Comparison of ENCODE assay signal across 9 mouse cellular contexts in the genomic region with DNA sequence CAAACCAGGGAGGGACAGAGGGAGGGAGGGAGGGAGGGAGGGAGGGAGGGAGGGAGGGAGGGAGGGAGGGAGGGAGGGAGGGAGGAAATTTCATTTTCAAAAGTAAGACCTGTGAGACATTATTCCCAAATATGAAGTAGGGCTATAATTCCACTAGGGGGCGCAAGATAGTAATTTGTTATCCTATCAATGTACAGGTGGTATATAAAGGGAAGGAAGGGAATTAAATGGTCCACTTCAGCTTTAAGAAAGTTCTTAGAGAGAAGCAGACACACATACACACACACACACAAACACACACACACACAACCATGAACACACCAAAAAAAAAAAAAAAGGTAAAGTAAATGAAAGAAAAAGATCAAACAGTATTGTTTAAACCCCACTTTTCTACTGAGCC.
DNase-seq lines count a peak whose midpoint lies in the region; ATAC-seq and TF ChIP-seq lines count a peak whose summit lies in the region.
"Had no signal": no experiment of that assay in that cellular context is flagged by ENCODE, and none has a peak within 500 bp of the region (broad histone marks: within the 10 kb centered on the region; RNA-seq: fewer than 3 reads in every experiment).

No protein-coding gene starts in this region.

- H3K4me2 ChIP-seq in hindbrain, postnatal 0 days (ENCODE audit: low read depth, low read length) = no peak overlapping the region
- no peak overlapping the region for H3K4me2 ChIP-seq in neural tube, embryonic 13.5 days
- H3K4me2 ChIP-seq: heart, embryonic 13.5 days had no signal

- peak; percentile 50 for DNase-seq in adrenal gland, postnatal 10 days
- no peak for DNase-seq in adrenal gland, postnatal 25 days
- DNase-seq in left cerebral cortex, postnatal 14 days (ENCODE audit: low spot score in 2 of 2) = peak; percentile 67 to 75
- no peak for DNase-seq in left cerebral cortex, postnatal 36 days (ENCODE audit: low spot score in 2 of 2)
- DNase-seq in brain, embryonic 14.5 days (ENCODE audit: low read depth) = peak; percentile 87
- DNase-seq in hindbrain, postnatal 0 days (ENCODE audit: low spot score) = peak; percentile 93
- DNase-seq in right cerebral cortex, postnatal 10 days (ENCODE audit: low spot score in 2 of 2) = no peak

- no peak for TF ChIP-seq POLR2A in brain, embryonic 14.5 days (IDR thresholded peaks at IDR 0.05; ENCODE audit: borderline replicate concordance, extremely low read depth, insufficient read depth, insufficient read length, poor library complexity, severe bottlenecking)

- no peak overlapping the region for H3K9ac ChIP-seq in hindbrain, postnatal 0 days (replicated peaks; ENCODE audit: low read length)
- no peak overlapping the region for H3K9ac ChIP-seq in neural tube, embryonic 13.5 days
- H3K9ac ChIP-seq: heart, embryonic 13.5 days had no signal

- H3K27ac ChIP-seq in hindbrain, postnatal 0 days = no peak overlapping the region
- H3K27ac ChIP-seq in neural tube, embryonic 13.5 days (replicated peaks) = no peak overlapping the region
- H3K27ac ChIP-seq: heart, embryonic 13.5 days had no signal

- intact Hi-C loops in left cerebral cortex, postnatal 14 days (cut with DNase I) = loop anchor here (1.0 to 2.0 kb wide), 2 partner anchors 94 to 146 kb away; partner anchors contain the start of gene Ankrd44
- intact Hi-C loops in left cerebral cortex, postnatal 36 days (cut with DNase I) = loop anchor here (2.0 to 5.0 kb wide), 2 partner anchors 94 to 150 kb away; partner anchors contain the start of gene Ankrd44

- peak; percentile 66; the same call in 1 of the 2 replicates for ATAC-seq in hindbrain, postnatal 0 days
- ATAC-seq in neural tube, embryonic 13.5 days (ENCODE audit: low read depth) = 0 out of 2 replicates have a peak, but pooled peaks have one; percentile 25

- no peaks in the 10 kb centered on the region for H3K36me3 ChIP-seq in hindbrain, postnatal 0 days (ENCODE audit: insufficient read depth, low read length)
- H3K36me3 ChIP-seq in neural tube, embryonic 13.5 days = no peaks in the 10 kb centered on the region
- H3K36me3 ChIP-seq: heart, embryonic 13.5 days had no signal

- H3K27me3 ChIP-seq in hindbrain, postnatal 0 days (ENCODE audit: insufficient read depth, low read length) = no peaks in the 10 kb centered on the region
- H3K27me3 ChIP-seq in neural tube, embryonic 13.5 days = no peaks in the 10 kb centered on the region
- H3K27me3 ChIP-seq: heart, embryonic 13.5 days had no signal

- H3K4me3 ChIP-seq in hindbrain, postnatal 0 days (ENCODE audit: low read length) = no peak overlapping the region
- no peak overlapping the region for H3K4me3 ChIP-seq in neural tube, embryonic 13.5 days
- H3K4me3 ChIP-seq: heart, embryonic 13.5 days had no signal

- no peaks in the 10 kb centered on the region for H3K9me3 ChIP-seq in hindbrain, postnatal 0 days (ENCODE audit: low read length)
- no peaks in the 10 kb centered on the region for H3K9me3 ChIP-seq in neural tube, embryonic 13.5 days
- H3K9me3 ChIP-seq: heart, embryonic 13.5 days had no signal

- WGBS in hindbrain, postnatal 0 days = 0% methylated on average over 1 of the region's 1 CpGs
- WGBS in neural tube, embryonic 13.5 days = 0% methylated on average over 1 of the region's 1 CpGs

- no peak for TF ChIP-seq CTCF in brain, embryonic 14.5 days (IDR thresholded peaks at IDR 0.05; ENCODE audit: borderline replicate concordance, extremely low read depth, insufficient read depth, insufficient read length)
- peak; percentile 69 for TF ChIP-seq CTCF in hindbrain, postnatal 0 days (IDR thresholded peaks at IDR 0.05; ENCODE audit: low read depth)

- no peaks in the 10 kb centered on the region for H3K4me1 ChIP-seq in hindbrain, postnatal 0 days (ENCODE audit: insufficient read depth, low read length)
- H3K4me1 ChIP-seq in neural tube, embryonic 13.5 days (replicated peaks) = peaks cover 8% of the 10 kb centered on the region; the same call in 1 of the 2 replicates

Comparison
In these comparisons a context has a peak if more than half of its experiments do, and no peak if none do; other contexts are left out.
1. DNase-seq: peak in adrenal gland, postnatal 10 days (single experiment), left cerebral cortex, postnatal 14 days (2 of 2), brain, embryonic 14.5 days (single experiment) and hindbrain, postnatal 0 days (single experiment); none in adrenal gland, postnatal 25 days (single experiment), left cerebral cortex, postnatal 36 days (0 of 2) and right cerebral cortex, postnatal 10 days (0 of 2).